Mouse (Mus musculus) olfactory bulb, adult 2 months (tissue): ENCODE measurements around the gene Gkn1.

ENCODE experiments used
- CTCF ChIP-seq: fragments of 200-500 bp; IDR thresholded peaks from 2 replicates; pipeline ENCODE4 v1.5.1; 2012; ENCODE audit warnings: low read depth, mild to moderate bottlenecking, low read length, moderate library complexity; ENCODE audit not compliant: insufficient read depth
- POLR2A ChIP-seq: fragments of 200-500 bp; IDR thresholded peaks from 2 replicates; pipeline ENCODE4 v1.6.1; 2012; ENCODE audit warnings: mild to moderate bottlenecking, low read depth, low read length, moderate library complexity; ENCODE audit not compliant: insufficient read depth

- TF ChIP-seq CTCF (no peak), POLR2A (no peak)
Measured at GRCm38 (mm10) chr6:87373057-87373456, 22.3 kb upstream of the Gkn1 start, which contains the start of gene Gkn2.
